Mouse (Mus musculus) adrenal gland, postnatal 10 days (tissue): Measurements from ENCODE around the gene C5ar1. TPM values are rescaled to one million over a fixed set of nuclear protein-coding genes. Genes with fewer than 3 reads are reported as not detected.
A peak's percentile ranks its signal among the peaks of the same experiment; 100 is the strongest.

Source experiments
- DNase-seq: peaks from one replicate; pipeline ENCODE4 v3.0.0; 2021; ENCODE audit warnings: mixed read lengths
- total RNA-seq, 2 experiments: library from RNA; stranded (reverse); gene quantifications; 2 replicates each; pipeline ENCODE4 v1.2.3; 2021

Gene C5ar1
- total RNA-seq, 2 experiments from 2014 or later = 2.7 to 3.9 TPM

DNA sequence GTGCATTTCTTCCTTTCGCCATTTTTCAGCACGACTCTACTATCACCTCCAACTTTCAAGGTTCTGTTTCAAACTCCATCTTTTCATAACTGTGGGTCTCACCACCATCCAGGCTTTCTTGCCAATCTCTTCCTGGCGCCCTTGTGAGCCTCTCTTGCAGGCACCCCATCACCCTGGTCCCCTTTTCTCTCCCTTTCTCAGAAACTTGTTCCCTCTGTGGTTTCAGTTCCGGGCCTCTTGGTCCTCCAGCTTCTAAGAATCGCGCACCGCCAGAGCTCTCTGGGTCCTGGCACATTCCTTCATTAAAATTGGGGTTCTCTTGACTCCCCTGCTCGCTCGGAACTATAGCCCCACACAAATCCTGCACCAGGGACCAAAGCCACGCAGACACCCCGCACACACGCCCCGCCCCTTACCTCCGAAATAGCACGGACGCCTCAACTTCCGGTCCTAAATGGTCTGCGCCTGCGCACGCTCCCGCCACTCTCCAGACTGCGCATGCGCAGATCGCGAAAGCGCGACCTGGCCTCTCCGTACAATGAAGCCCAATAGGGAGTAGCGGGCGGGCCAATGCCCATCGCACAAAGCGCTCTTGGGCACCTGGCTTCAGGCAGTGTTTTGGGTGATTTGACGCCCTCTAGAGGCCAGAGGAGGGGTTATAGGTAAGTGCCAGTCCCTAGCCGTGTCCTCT lies 37.6 kb downstream of the C5ar1 start, which contains the start of gene Dhx34:
Gene Dhx34, minus strand, starts transcription at position 456 of the 691 bp plus-strand sequence.
- peak; percentile 96 for DNase-seq

DNA sequence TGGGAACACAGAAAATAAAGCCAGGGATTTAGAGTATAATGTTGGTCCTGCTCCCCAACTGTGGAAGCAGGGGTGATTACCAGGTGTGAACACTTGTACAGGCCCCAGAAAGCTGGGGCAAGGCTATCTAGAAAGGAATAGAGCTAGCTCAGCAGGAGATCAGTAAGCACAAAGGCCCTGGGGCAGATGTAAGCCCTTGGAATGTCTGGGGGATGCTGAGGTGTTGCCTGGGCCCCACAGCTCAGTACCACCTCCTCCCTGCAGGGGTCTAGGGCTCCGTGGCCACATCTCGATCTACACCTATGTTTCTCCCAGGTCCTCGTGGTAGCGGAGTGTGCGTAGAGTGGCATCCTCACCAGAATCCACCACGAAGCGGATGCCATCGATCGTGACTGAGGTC lies 45.4 kb downstream of the C5ar1 start:
- no peak for DNase-seq

DNA sequence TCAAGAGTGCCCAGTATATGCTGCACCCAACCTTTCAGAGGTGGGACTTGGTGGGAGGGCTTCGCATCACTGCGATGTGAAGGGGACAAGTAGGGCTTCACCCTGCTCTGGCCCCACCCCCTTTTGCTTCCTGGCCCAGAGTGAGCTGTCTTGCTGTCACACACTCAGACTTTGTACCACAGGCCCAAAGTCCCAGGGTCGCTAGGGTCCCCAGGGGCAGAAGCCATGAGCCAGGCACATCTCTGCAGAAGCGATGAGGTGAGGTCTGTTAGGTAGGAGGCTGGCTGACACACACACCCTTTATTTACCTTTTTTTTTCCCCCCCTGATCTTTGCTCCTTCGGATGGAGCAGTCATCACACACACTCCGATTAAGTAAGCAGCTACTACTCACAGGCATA lies 46.1 kb downstream of the C5ar1 start:
- no peak for DNase-seq

DNA sequence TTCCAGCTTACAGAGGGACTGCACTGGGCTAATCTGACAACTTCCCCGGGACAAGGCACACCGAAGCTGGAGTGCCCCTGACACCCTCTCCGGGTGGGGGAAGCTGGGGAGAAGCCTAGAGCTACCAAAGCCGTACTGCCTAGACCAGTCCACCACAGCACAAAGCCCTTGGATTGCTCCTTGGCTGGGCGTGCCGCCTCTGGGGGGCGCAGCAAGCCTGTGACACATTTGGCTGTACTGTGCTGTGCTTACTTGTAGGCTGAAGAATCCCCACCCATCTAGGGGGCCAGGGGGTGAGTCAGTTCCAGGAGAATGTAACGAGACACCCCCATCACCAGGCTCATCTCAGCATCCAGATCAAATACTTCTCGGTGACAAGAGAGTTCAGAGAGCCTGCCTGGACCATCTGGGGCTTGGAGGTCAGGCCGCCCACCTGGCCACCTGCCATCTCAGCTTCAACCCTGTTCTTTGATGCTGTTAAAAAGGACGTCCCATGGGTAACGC lies 48.4 kb downstream of the C5ar1 start:
- no peak for DNase-seq

DNA sequence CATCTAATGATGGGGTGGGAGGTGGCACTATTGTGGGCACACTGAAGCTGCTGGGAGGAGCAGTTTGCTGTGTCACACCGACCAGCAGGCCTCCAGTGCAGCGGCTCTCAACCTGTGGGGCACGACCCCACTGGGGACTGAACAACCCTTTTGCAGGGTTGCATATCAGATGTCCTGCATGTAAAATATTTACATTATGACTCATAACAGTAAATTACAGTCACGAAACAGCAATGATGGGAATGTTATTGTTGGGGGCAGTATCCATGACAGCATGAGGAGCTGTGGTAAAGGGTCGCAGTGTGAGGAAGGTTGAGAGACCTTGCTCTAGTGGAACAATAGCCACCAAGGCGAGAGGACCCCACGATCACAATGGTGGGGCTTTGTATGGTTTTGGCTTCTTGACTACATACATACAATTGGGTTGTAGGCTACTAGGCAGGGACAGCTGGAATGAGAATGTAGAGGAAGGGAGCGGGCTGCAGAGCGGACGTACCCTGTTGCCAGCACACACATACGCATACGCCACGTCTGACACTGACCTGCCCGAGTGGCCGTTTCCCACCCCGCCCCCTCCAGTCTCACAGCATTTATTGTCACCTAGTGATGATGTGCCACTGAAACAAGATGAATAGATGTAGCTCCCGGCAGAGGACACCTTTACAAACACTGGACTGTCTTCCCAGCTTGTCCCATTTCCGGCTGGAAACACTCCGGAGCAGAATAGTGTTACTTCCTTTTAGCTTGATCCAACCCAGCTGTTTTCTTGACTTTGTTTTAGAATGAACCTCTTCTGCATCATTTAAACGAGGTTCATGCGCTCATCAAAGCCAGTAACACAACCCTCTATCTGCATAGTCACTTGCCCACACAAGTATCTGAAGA lies 50.3 kb downstream of the C5ar1 start:
- DNase-seq = no peak

DNA sequence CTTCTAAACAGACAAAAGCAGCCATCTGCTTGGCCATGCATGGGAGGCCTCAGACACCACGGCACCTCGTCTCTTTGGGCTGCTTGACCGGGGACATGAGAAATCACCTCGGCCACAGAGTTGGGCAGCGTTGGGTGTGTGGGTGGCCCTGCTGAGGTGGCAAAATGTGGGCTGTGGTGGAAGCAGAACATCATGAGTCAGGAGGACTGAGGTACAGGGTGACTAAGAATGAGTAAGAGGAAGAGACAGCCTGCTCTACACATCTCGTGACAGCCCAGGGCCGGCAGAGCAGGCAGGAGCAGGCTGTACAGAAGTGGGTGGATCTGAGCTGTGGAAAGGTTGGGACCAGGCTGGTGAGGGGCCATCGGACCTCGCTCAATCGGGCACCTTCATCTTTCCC lies 51.8 kb downstream of the C5ar1 start:
- DNase-seq = peak; percentile 44

DNA sequence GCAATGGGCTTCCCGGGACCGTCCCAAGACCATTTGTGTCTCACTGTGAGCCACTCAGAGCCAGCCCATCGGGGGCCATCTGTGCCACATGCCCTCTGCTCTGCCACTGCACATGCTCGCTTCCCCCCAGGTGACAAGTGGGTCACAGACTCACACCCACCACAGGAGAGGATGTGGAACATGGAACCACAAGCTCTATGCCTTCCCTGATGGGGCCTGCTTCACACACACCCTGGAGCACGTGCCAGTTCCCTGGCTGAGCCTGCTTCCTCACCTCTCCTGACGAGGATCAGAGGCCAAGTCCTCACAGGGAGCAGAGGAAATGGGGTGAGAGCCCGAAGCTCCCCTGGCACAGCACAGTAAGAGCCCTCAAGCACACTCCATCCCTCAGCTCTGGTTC lies 52.3 kb downstream of the C5ar1 start:
- DNase-seq = no peak

DNA sequence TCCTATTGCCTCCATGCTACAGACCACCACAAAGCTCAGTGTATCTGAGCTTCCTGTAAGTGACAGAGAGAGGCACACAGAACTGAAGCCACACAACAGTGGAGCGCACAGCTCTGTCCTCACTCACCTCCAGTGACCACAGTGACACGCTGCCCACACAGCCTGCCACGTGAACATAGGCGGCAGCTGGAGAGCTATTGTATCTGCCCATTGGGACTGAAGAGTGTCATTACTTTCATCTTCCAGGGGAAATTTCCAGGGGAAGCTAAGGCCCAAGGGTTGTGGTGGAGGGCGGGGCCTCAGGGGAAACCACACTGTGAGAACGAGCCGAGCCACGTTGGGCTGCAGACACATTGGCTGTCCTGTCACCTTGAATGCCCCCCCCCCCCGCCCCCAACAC lies 54.5 kb downstream of the C5ar1 start:
- no peak for DNase-seq

DNA sequence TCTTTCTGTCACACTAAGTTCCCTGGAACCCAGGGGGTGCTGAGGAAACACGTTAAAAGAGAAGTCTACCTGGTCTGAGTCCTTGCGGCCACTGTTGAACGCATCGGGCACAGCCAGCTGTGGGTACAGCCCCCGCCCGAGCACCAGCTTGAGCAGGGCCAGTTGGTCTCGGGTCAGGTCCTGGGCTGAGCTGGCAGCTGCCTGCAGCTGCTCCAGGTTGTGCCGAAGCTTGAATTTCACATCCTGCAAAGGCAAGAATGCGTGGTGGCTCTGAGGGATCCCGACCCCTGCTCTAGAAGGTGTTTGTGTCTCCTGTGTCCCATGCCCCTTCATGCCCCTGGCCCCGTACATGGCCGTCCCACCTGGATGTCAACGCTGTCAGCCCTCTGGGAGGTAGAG lies 55.8 kb downstream of the C5ar1 start:
- DNase-seq = no peak

DNA sequence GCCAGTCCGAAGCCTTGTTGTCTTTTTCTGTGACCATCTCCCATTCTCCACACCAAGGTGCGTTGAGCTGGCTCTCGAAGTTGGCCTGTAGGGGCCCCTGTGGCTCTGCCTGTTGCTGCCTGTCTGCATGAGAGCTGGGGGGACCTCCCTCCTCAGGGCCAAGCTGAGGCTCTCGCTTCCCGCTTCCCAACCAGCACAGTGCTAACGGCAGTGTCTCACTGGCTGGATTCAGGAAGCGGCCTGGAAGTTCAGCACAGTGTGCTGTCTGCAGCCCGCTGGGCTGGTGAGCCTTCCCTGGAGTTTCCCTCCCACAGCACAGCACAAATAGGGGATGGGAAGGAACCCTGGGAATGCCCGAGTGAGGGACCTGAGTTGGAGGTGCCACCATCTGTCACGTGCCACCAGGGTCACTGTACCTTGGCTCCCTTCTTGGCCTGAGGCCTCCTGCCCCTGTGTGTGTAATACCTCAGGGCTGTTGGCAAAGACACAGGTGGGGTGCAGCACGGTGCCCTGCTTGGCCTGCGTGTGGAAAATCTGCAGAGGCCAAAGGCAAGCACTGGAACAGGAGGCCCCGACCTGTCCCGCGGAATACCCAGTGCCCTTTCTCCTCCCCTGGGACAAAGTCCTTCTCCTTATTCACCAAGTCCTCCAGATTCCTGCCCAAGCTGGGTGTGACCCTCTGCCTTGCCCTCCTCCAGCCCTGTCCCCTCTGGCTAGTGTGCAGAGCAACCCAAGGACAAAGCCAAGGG lies 56.4 kb downstream of the C5ar1 start:
- peak; percentile 46 for DNase-seq

DNA sequence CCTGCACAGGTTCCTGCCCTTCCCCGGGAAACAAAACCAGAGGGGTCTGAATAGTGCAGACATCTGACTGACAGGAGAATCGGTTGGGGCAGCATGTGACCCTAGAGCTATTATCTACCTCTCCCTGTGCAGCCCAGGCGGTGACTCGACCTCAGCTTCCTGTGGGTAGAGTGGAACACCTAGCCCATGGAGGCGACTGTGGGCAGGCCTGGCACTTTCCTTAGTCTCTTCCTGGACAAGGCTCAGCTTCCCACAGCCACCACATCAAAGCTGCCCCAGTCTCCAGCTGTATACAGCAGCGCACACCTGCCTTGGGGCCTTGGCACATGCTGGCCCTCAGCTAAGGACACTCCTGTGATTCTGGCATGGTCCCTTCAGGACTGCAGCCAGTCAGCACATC lies 58.2 kb downstream of the C5ar1 start:
- no peak for DNase-seq

DNA sequence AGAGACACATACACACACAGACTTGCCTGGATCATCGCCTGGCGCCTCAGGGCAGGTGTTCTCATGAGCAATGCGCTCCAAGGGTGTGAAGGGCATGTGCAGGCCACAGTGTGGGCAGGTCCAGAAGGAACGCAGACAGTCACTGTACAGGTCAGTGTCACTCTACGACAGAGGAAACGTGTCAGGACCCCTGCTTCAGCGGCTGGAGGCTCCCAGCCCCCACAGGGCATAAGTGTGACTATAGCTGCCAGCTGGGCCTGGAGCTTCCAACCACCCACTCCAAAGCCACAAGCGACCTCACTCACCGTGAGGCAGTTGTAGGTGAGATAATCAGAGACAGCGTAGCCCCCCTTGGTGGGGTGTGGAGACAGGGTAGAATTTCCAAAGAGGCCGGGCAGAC lies 60.8 kb downstream of the C5ar1 start:
- DNase-seq = no peak

DNA sequence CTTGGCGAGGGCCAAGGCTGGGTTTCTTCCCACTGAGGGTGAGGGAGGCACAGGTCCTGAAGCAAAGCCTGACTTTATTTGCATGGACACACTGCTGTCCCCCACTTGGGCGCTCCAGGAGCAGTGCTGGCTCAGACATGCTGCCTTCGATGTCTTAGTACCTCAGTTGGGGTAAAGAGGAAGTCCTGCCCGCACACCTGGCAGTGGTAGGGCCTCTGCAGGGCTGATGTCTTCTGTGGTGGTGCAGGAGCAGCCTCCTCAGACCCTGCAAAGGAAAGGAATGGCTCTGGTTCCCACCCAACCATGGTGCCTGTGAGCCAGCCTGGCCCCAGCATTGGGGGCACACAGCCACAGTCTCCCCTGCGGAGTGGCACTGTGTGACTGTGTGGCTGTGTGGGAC lies 62.2 kb downstream of the C5ar1 start:
- DNase-seq = no peak

Other genes starting within 250 kb of the C5ar1 start
- gene Bicra, start 211.6 kb downstream of the C5ar1 start, total RNA-seq = 10 to 100 TPM in 1 of 2 experiments, 1 to 10 TPM in 1; 8.5 to 11.0 TPM
- under 1 TPM; 0.09 TPM for gene Zfp541, start 197.7 kb downstream of the C5ar1 start, total RNA-seq
- gene Napa, start 161.1 kb downstream of the C5ar1 start, total RNA-seq = 100 to 1,000 TPM; 106 to 109 TPM
- gene Kptn, start 139.6 kb downstream of the C5ar1 start, total RNA-seq = 10 to 100 TPM; 24.9 to 25.4 TPM
- gene Slc8a2, start 129.7 kb downstream of the C5ar1 start, total RNA-seq = 1 to 10 TPM; 3.0 to 3.8 TPM
- gene Meis3, start 84.5 kb downstream of the C5ar1 start, total RNA-seq = 10 to 100 TPM in 1 of 2 experiments, 1 to 10 TPM in 1; 9.6 to 12.2 TPM
- gene Dhx34, start 37.5 kb downstream of the C5ar1 start, total RNA-seq = 10 to 100 TPM; 10.4 to 14.9 TPM
- gene C5ar2, start 15.4 kb downstream of the C5ar1 start, total RNA-seq = under 1 TPM; 0.36 to 0.67 TPM
- 10 to 100 TPM; 20.4 to 24.2 TPM for gene Inafm1, start 14.1 kb upstream of the C5ar1 start, total RNA-seq
- gene Ccdc9, start 27.3 kb upstream of the C5ar1 start, total RNA-seq = 10 to 100 TPM; 54.7 to 67.5 TPM
- gene Bbc3, start 48.9 kb upstream of the C5ar1 start, total RNA-seq = 10 to 100 TPM in 1 of 2 experiments, 1 to 10 TPM in 1; 7.9 to 13.9 TPM
- gene Sae1, start 128.3 kb upstream of the C5ar1 start, total RNA-seq = 10 to 100 TPM; 60.8 to 64.0 TPM
- 10 to 100 TPM; 44.0 to 54.3 TPM for gene Zc3h4, start 141.4 kb upstream of the C5ar1 start, total RNA-seq
- 10 to 100 TPM; 43.9 to 46.8 TPM for gene Tmem160, start 193.2 kb upstream of the C5ar1 start, total RNA-seq
- gene Npas1, start 218.2 kb upstream of the C5ar1 start, total RNA-seq = not detected